Mouse (Mus musculus): ENCODE measurements around the gene BC048403. TPM values are rescaled to one million over a fixed set of nuclear protein-coding genes. Genes with fewer than 3 reads are reported as not detected.

The BC048403 gene
- polyA plus RNA-seq (2012; rRNA removed) = 7.6 and 8.6 TPM in 2 replicates

- Histone ChIP-seq H3K27ac (ENCODE audit: insufficient read depth, low read length) (peak within 1 kb of the TSS; percentile 85), H3K4me1 (ENCODE audit: control insufficient read depth, insufficient read depth, low read length) (0 out of 2 replicates have a peak, but pooled peaks cover 1% of the 10 kb centered on the region), H3K4me3 (ENCODE audit: insufficient read depth, low read length) (peak within 1 kb of the TSS; percentile 71)
- TF ChIP-seq POLR2A (IDR thresholded peaks at IDR 0.05; ENCODE audit: extremely low read depth, insufficient read depth, low read length) (peak; percentile 59; the same call in 1 of the 2 replicates), CTCF (IDR thresholded peaks at IDR 0.05; ENCODE audit: extremely low read depth, insufficient read depth, low read length) (no peak)
Observed at GRCm38 (mm10) chr10:121739548-121740505, at the start of gene BC048403. BC048403 (plus strand) TSS chr10:121739937.

- Histone ChIP-seq H3K4me3 (ENCODE audit: insufficient read depth, low read length) (peak overlapping the region; percentile 19), H3K4me1 (ENCODE audit: control insufficient read depth, insufficient read depth, low read length) (no peaks in the 10 kb centered on the region), H3K27ac (ENCODE audit: insufficient read depth, low read length) (no peak overlapping the region)
- no peak for TF ChIP-seq POLR2A (IDR thresholded peaks at IDR 0.05; ENCODE audit: extremely low read depth, insufficient read depth, low read length)
- TF ChIP-seq CTCF (IDR thresholded peaks at IDR 0.05; ENCODE audit: extremely low read depth, insufficient read depth, low read length) = no peak
Observed at GRCm38 (mm10) chr10:121692944-121693579, 46.7 kb upstream of the BC048403 start.

GRCm38 (mm10) chr10:121694567-121694966 is 45.2 kb upstream of the BC048403 start:
- no peak for TF ChIP-seq POLR2A (IDR thresholded peaks at IDR 0.05; ENCODE audit: extremely low read depth, insufficient read depth, low read length)
- no peak for TF ChIP-seq CTCF (IDR thresholded peaks at IDR 0.05; ENCODE audit: extremely low read depth, insufficient read depth, low read length)
- Histone ChIP-seq H3K27ac (ENCODE audit: insufficient read depth, low read length) (no peak overlapping the region), H3K4me1 (ENCODE audit: control insufficient read depth, insufficient read depth, low read length) (no peaks in the 10 kb centered on the region), H3K4me3 (ENCODE audit: insufficient read depth, low read length) (no peak overlapping the region)

GRCm38 (mm10) chr10:121701296-121702248 is 38.2 kb upstream of the BC048403 start:
- TF ChIP-seq CTCF (IDR thresholded peaks at IDR 0.05; ENCODE audit: extremely low read depth, insufficient read depth, low read length) (peak; percentile 57), POLR2A (IDR thresholded peaks at IDR 0.05; ENCODE audit: extremely low read depth, insufficient read depth, low read length) (no peak)
- no peak overlapping the region for H3K4me3 ChIP-seq (ENCODE audit: insufficient read depth, low read length)
- H3K27ac ChIP-seq (ENCODE audit: insufficient read depth, low read length) = no peak overlapping the region
- H3K4me1 ChIP-seq (ENCODE audit: control insufficient read depth, insufficient read depth, low read length) = peaks cover 2% of the 10 kb centered on the region

GRCm38 (mm10) chr10:121703619-121704018 is 36.1 kb upstream of the BC048403 start:
- Histone ChIP-seq H3K4me3 (ENCODE audit: insufficient read depth, low read length) (no peak overlapping the region), H3K4me1 (ENCODE audit: control insufficient read depth, insufficient read depth, low read length) (peaks cover 2% of the 10 kb centered on the region), H3K27ac (ENCODE audit: insufficient read depth, low read length) (no peak overlapping the region)
- TF ChIP-seq POLR2A (IDR thresholded peaks at IDR 0.05; ENCODE audit: extremely low read depth, insufficient read depth, low read length) (no peak), CTCF (IDR thresholded peaks at IDR 0.05; ENCODE audit: extremely low read depth, insufficient read depth, low read length) (no peak)

GRCm38 (mm10) chr10:121704871-121705270 is 34.9 kb upstream of the BC048403 start:
- H3K4me1 ChIP-seq (ENCODE audit: control insufficient read depth, insufficient read depth, low read length) = peaks cover 2% of the 10 kb centered on the region
- TF ChIP-seq CTCF (IDR thresholded peaks at IDR 0.05; ENCODE audit: extremely low read depth, insufficient read depth, low read length) (no peak), POLR2A (IDR thresholded peaks at IDR 0.05; ENCODE audit: extremely low read depth, insufficient read depth, low read length) (no peak)
- H3K27ac ChIP-seq (ENCODE audit: insufficient read depth, low read length) = no peak overlapping the region
- H3K4me3 ChIP-seq (ENCODE audit: insufficient read depth, low read length) = no peak overlapping the region

GRCm38 (mm10) chr10:121705399-121706163 is 34.2 kb upstream of the BC048403 start:
- H3K4me3 ChIP-seq (ENCODE audit: insufficient read depth, low read length) = no peak overlapping the region
- no peak for TF ChIP-seq POLR2A (IDR thresholded peaks at IDR 0.05; ENCODE audit: extremely low read depth, insufficient read depth, low read length)
- TF ChIP-seq CTCF (IDR thresholded peaks at IDR 0.05; ENCODE audit: extremely low read depth, insufficient read depth, low read length) = no peak
- peaks cover 2% of the 10 kb centered on the region for H3K4me1 ChIP-seq (ENCODE audit: control insufficient read depth, insufficient read depth, low read length)
- H3K27ac ChIP-seq (ENCODE audit: insufficient read depth, low read length) = no peak overlapping the region

- no peak overlapping the region for H3K4me3 ChIP-seq (ENCODE audit: insufficient read depth, low read length)
- no peak overlapping the region for H3K27ac ChIP-seq (ENCODE audit: insufficient read depth, low read length)
- H3K4me1 ChIP-seq (ENCODE audit: control insufficient read depth, insufficient read depth, low read length) = no peaks in the 10 kb centered on the region
- no peak for TF ChIP-seq POLR2A (IDR thresholded peaks at IDR 0.05; ENCODE audit: extremely low read depth, insufficient read depth, low read length)
- no peak for TF ChIP-seq CTCF (IDR thresholded peaks at IDR 0.05; ENCODE audit: extremely low read depth, insufficient read depth, low read length)
Observed at GRCm38 (mm10) chr10:121716862-121717261, 22.9 kb upstream of the BC048403 start.
